Mouse (Mus musculus) lung, postnatal 10 days (tissue): Measurements from ENCODE around the gene Timm10b.

Source experiments
- DNase-seq: peaks from one replicate; pipeline ENCODE4 v3.0.0; 2021

Timm10b gene

DNA sequence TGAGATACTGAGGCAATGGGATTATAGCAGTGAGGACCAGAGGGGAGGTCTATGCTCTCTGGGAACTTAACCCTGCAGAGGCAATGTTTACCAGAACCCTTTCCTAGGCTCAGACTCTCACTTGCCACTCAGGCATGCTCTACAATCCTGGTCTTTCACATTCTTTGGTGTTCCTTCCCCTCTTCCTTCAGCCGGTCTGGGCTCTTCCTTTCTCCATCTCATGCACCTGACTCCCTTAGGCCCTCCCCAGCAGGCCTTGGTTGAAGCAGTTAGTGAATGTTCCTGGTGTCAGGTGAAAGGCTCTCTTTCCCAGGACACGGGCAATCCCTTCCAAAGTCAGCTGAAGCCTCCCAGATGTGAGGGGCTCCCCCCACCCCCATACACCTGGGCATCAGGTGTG lies at the start of gene Timm10b:
Timm10b (plus strand) TSS at position 301 of the 400 bp plus-strand sequence.
- DNase-seq, result no peak

DNA sequence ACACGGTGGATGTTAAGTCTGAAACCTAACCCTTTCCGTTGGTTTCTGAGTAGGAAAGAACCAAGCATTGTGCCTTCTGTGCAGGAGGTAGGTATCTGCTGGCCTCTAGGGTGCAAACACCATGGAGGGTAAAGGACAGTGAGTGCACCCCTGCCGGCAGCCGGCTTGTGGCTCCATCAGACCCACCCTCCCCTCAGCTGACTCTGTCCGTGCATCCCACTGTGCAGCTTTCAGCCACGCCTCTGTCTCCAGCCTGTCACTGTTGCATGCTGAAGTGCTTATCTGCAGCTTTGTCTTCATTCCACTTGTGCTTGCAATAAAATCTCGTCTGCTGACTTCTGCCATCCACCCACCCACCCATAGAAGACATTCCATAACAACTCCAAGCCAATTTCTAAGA lies 49.8 kb upstream of the Timm10b start:
- no peak for DNase-seq

DNA sequence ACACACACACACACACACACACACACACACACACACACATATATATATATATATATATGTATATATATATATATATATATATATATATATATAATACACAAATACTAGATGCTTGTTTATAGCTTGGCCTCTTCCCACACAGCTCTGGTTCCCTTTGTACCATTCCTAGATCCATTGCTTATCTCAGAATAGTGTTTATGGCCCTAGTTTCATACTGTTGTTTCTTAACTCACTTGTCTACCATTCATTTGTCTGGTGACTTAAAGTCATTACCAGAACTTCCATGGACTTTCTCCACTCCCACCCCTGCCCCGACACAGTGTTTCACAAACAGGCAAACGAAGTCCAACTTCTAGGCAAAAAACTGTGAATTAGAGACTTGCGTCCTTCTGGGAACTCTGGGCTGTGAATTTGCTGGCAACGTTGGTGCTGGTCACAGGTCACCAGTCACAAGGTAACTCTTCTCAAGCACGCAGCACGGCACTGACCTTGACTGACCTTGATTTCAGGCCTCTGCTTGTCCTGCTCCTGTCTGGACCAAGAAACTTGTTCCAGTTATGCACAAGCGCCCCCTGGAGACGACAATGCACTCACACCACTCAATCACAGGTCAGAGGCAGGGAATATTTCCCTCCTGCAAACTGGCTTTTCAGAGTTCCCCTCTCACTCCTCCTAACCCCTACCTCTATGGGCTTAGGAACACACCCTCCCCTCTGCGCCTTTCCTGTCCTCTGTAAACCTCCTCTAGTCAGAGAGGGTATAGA lies 36.8 kb upstream of the Timm10b start:
- DNase-seq, result peak; percentile 86

DNA sequence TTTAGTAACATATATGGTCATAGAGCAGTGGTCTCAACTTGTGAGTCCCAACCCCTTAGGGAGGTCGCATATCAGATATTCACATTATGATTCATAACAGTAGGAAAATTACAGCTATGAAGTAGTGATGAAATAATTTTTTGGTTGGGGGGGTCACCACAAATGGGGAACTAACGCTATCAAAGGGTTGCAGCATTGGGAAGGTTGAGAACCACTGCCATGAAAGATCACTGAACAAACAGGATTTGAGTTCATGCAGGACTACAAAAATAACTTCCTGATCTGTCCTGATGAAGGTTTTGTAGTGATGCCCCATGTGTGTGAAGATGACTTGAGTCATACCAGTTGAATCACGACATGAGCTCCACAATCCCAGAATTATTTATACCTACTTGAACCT lies 31.4 kb upstream of the Timm10b start:
- no peak for DNase-seq

DNA sequence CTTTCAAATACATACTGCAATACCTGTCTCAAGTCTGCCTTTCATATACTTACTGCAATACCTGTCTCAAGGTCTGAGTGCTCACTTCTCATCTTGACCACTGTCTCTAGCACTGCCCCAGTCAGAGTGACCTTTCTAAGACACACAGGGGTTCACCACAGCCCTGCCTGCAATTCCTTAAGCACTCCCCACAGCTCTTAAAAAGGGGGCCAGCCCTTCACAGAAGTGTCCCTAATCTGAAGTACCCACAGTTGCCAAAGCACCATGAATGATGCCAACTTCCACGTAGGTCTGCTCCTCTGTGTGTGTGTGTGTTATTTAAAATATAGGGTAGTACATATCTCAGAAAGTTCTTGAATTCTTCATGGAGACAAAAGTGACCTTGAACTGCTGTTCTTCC lies 28.1 kb upstream of the Timm10b start:
- no peak for DNase-seq

DNA sequence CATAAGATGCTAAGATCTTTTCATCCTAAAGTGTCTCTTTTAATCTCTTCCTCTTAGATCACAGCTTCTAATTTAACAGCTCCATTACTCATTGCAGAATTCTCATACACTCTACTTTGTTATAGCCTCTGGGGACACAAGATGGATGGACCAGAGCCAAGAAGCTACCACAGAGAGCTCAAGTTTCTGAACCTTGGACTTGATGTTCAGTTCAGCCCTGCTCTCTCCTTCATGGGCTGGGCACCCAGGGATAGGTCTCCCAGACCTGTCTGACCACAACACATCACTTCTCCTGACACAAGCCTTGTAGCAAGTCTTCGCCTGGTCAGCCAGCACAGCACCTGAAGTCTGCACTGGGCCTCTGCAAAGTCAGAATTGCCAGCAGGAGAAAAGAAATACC lies 25.5 kb upstream of the Timm10b start:
- no peak for DNase-seq

DNA sequence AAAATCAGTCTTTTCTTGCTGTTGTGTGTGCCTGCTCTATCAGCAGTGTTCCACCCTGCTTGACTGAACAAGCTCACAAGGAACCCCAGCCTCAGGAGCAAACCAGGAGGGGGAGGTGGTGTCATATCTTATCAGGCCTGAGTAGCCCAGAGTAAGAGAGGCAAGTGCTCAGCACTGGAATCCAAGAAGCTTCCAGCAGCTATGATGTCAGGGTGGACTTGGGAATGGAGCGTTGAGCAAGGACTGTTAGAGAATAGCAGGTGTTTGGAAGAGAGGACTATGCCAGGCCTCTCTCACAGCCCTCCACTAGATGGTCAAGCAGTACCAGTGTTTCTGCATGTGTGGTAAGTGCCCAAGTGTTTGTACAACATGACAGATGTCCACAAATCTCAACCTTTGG lies 24.1 kb upstream of the Timm10b start:
- no peak for DNase-seq

DNA sequence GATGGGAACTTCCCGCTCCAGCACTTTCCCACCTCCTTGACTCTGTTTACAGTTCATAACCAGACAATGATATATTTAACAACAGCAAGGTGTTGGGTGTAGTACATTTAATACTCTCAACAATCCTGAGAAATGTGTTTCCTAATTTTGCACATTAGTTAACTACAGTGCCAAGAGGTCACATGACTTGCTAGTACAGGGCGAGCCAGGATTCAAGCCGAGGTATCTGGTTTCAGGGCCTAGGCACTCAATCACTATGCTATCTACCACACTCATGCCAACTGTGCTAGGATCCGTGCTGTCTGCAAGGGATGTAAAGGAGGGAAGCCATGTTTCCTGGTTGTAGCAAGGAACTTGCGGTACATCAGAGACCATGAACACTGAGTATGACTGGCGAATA lies 23.3 kb upstream of the Timm10b start:
- no peak for DNase-seq

DNA sequence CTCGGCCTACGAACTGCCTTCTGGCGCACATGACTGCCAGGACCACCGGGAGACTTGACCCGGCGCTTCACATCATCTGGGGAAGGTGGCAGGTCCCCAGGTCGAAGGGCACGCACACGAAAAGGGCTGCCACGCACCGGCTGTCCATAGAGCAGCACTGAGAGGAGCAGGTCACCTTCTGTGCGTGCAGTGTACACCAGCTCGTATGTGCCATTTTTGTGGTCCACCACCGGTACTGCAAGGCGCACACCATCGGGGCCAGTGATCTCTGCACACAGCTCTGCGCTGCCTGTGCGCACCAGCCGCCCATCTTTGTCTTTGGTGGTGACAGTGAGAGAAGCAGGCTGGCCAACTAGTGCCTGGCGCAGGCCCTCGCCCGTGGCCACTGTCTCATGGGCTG lies 22.0 kb upstream of the Timm10b start:
- no peak for DNase-seq

DNA sequence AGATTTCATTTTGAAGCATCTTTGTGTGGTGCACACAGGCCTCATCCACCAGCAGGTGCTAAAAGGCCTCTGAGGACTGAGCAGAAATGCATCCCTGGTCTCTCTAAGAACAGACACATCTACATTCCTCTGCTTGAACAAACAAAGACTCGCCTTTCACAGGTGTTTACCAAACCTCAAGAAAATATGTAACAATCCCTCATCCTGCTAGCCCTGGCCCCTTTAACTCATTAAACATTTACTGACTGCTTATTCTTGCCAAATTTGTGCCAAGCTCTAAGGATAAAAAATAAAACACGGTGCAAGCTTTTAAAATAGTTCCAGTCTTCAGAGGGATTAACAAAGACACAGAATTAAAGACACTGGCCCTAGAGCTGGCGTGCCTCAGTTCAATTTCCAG lies 20.2 kb upstream of the Timm10b start:
- DNase-seq, result no peak

DNA sequence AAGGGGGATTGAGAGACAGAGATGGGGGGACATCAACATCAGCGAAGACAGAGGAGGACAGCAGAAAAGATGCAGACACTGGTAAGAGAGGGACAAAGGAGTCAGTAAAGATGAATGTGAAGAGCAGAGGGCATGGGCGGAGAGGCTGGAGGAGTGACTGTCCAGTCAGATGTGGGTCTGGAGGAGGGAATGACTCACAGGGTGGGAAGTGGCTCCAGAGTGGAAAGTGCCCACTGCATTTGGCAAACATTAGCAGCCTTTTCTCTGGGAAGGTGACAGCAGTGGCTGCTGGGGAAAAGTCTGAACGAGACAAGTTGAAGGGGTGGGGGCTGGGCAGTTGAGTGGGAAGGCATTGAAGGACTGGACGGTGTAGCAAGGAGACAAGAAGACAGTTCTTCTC lies 18.8 kb upstream of the Timm10b start:
- peak; percentile 70 for DNase-seq

DNA sequence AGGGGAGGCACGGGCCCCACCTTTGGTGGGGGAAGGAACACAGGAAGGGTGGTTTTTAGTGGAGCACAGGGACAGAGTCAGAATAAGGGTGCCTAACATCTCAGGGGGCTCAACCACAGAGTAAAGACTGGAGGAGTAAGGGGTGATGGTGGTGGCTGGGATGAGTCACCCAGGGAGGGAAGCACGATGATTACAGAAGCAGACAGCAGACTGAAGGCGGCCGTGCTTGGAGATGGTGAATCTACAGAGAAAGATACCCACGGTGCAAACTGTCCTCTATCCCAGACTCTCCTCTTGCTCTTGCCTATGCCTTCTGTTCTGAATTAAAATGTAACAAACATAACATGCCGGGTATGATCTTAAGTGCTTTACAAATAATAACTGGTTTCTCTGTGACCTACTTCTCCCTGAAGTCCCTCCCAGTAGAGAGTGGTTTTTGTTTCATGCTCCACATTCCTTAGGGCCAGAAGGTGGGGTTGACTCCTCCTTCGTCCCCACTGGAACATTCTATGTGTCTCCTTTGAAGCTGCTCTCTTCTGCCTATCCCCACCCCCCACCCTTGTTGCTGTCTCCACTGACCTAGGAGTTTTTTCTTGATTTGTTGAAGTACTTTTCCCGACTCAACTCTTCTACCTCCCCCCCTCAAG lies 18.1 kb upstream of the Timm10b start:
- DNase-seq, result peak; percentile 55

DNA sequence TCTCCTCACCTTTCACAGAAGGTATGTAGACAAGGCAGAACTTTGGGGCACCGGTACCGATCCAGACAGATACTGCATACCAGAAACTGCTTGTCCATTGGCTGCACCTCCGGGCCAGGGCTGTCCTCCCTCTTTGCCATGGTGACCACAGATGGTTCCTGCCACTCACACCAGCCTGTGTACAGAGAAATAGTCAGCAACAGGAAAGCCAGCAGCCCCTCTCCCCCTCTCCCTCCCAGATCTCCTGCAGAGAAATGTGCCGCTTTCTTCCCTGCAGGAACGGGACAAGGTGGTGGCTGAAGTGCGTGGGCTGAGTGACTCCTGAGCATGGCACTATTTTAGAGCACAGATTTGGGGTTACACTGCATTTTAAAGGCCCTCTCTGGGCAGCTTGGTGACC lies 14.5 kb upstream of the Timm10b start:
- peak; percentile 73 for DNase-seq

DNA sequence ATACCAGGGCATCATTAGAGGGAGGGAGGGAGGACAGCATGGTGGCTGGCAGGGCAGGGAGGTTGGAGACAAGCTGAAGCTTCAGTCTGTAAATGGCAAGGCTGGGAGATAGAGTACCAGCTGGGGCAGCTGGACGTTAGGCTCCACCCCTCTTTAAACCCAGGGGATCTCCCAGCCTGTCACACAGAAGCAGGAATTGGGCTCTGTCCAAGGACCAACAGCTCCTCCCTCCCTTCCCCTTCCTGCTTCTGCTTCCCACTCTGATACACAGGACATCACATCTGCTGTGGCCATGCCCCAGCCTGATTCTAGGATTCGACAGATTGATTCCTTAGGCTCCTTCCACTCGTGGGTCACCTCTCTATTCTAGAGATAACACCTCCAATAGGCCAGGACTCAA lies 11.2 kb upstream of the Timm10b start:
- peak; percentile 93 for DNase-seq

DNA sequence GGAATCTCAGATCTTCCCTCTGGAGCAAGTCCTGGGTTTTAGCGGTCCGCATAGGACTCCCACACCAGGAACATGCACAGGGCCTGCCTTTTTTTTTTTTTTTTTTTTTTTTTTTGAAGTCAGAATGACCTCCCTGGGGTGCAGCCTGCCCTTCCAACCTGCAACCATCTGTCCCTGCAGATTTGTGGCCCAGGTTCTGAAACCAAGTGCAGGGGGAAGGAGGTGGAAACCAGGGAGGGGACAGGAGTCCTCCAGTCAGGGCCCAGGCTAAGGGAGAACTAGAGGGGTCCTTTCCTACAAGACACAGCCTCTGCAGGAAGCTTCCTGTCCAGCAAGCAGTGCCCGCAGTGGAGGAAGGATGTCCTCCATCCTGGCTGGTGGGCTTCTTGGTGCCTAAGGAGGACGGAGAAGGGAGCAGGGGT lies 7.3 kb upstream of the Timm10b start:
- no peak for DNase-seq

DNA sequence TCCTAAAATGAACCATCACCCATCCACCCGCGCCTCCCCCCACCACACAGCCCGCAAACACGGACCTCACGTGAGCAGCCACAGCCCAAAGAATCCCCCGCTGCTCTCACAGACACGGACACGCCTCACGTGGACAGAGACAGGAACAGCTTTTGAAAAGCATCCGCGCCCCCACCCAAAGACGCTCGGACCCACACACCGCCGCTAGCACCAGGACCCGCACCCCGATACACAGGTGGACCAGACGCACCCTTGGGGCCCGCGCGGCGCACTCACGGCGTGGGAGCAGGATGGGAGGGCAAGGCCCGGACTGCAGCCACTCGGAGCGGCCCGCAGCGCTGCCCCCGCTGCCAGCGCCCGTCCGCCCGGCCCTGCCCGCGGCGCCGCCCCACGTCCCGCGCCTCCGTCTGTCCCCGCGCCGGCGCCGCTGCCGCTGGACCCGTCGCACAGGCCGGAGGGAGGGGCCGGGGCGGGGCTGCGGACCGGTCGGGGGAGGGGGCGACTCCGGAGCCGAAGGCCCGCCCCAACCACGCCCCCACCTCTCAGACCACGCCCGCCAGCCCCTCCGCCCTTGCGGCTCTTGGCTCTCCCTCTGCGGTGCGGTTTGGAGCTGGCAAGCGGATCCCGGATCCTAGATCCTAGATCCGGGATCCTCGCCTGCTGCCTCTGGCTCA lies 6.6 kb upstream of the Timm10b start, which contains the start of gene Trim3:
Trim3 (minus strand) TSS at position 445 of the 674 bp plus-strand sequence.
- DNase-seq, result peak; percentile 93

DNA sequence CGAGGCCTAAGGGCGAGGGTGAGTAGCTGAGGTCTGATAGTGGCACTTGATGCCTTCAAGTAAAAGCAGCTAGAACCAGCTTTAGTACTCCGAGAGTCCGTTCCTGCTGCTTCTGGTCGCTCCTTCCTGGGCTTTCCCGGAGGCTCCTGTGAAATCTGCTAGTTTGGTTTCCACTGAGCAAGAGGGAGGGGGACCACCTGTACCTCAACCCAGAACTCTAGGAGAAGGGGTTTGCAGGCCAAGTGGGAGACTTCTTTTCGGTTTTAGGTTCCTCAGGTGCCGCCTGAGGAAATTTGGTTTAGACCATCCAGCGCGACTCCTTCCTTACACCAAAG lies 6.1 kb upstream of the Timm10b start:
- no peak for DNase-seq

DNA sequence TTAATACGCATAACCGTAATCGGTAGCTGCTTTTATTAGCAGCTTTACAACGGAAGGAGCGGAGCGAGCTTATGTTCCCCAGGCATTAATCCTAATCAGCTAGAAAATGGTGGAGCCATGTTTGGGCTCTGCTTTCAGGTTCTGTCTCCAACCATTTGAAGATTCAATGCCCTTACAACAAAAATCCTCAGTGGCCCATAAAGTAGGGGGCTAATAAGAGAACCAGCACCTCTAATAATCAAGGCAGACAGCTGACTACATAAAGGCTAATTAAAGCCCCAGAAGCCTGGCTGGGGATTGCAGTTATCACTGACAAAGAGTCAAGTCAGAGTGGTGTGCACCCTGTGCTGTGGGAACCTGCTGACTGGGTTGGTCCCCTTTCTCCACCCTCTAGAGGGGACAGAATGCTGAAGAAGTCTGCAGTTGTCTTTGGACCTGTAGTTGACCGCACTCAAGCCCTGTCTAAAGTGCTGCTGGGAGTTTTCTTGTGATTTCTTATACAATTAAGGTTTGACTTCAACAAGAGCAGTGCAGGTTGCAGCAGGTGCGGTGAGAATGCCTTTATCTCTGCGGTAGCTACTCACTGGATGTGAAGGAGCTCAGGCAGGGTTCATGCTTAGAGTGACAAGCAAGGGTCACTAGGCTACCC lies 5.5 kb upstream of the Timm10b start:
- no peak for DNase-seq

DNA sequence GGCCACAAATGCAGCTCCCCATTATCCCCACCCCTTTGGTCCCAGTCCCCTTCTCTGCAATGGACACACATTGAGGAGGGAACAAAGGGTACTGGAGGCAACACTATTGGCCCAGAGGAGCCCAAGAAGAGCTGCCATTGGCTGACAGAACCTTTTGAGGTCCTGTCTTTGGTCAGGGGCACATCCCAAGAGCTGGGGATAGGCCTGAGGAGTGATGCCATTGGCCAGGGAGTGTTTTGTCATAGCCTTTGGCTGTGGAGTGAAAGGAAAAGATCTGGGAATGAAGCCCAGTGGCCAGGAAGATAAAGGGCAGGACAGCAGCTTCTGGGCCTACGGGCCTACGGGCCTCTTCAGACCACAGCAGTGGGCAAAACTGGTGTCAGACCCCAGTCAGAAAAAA lies 4.1 kb upstream of the Timm10b start:
- DNase-seq, result no peak

DNA sequence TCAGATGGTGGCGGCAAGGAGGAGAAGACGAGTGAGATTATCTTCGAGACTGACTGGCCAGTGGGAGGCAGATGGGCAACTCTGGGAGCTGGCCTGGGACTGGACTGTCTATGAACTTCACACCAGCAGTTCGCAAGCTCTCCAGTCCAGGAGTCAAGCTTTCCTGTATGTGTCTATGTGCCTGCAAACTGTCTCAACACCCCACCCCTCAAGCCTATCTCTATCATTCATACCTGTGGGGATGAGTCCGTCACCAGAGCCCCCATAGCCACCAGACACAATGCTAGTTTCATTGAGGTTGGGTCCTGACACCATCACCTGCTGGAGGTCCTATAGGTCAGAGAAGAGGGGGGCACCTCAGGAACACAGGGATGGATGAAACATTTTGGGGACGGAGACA lies 1.1 kb upstream of the Timm10b start:
- no peak for DNase-seq

DNA sequence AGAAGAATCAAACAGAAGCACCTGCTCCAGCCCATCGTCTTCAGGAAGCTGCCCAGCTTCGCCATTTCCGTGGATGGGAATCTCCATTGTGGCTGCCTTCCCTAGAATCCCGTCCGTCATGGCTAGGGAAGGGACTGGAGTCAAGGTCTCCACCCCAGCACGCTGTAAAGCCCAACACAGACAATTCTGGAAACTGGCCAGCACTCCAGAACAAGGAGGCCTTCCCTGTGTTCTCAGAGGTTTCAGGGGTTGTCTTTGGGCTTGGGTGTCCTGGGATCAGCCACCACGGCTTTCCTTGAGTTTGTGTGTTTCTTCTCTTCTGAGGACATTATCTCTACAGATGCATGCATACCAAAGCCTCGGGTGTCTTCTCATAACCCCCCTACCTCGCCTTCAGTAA lies 552 bp upstream of the Timm10b start:
- DNase-seq, result peak; percentile 54

DNA sequence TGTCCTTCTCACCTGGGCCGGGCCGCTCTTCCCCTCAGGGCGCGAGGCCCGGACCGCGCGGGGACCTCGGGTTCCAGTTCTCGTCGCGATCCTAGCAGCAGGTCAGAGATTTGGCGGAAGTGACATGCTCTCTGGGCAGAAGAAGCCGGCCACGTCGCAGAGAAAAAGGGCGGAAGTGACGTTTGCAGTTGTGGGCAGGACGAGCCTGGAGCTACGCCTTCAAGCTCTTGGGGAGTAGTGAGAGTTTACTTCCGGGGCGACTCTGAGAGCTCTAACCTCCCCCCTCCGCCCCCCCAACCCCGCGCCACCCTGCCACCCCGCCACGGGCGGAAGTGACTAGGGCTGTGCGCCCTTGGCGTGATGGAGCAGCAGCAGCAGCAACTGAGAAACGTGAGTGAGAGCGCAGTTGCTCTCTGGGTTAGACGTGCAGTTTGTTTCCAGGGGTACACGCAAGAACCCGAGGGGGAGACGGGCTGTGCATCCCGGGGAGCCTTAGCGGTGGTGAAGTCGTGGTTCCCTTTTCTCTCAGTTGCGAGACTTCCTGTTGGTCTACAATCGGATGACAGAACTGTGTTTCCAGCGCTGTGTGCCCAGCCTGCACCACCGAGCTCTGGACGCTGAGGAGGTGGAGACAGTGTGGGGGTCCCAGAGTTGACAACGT lies 507 bp downstream of the Timm10b start, which contains the start of the genes Arfip2 and Gm45799:
Arfip2 (minus strand) TSS at position 184 of the 661 bp plus-strand sequence.
Gm45799 (plus strand) TSS at position 320 of the 661 bp plus-strand sequence.
- DNase-seq, result peak; percentile 99

DNA sequence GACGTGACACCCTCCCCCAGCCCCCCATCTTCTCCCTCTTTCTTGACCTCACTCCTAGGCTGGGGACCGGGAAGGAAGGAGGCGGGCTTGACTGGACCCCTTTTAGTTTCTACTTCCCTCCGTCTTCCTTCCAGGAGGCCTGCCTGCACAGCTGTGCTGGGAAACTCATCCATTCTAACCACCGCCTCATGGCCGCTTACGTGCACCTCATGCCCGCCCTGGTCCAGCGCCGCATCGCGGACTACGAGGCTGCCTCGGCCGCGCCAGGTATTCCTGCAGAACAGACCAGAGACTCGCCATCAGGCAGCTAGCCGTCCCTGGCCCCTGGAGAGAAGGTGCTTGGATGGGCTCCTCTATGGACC lies 1.0 kb downstream of the Timm10b start:
- no peak for DNase-seq
